Mouse (Mus musculus): Measurements from ENCODE around the gene Tbc1d17. TPM values are rescaled to one million over a fixed set of nuclear protein-coding genes. Genes with fewer than 3 reads are reported as not detected.
A peak's percentile ranks its signal among the peaks of the same experiment; 100 is the strongest.

Tbc1d17 gene
- total RNA-seq, 1 experiment from 2014 or later: 32.4 TPM

- no peak for ATAC-seq (replicated peaks; ENCODE audit: low read depth, poor library complexity, severe bottlenecking)
These were observed 13.4 kb downstream of the Tbc1d17 start for GRCm38 (mm10) chr7:44835373-44836015.

GRCm38 (mm10) chr7:44832763-44833162, 16.1 kb downstream of the Tbc1d17 start:
- no peak for ATAC-seq (replicated peaks; ENCODE audit: low read depth, poor library complexity, severe bottlenecking)

- ATAC-seq (replicated peaks; ENCODE audit: low read depth, poor library complexity, severe bottlenecking): no peak
These were observed 20.2 kb downstream of the Tbc1d17 start for GRCm38 (mm10) chr7:44828706-44829105.

- no peak for ATAC-seq (replicated peaks; ENCODE audit: low read depth, poor library complexity, severe bottlenecking)
These were observed 22.1 kb downstream of the Tbc1d17 start for GRCm38 (mm10) chr7:44826771-44827170.

GRCm38 (mm10) chr7:44824872-44825271, 24.0 kb downstream of the Tbc1d17 start:
- ATAC-seq (replicated peaks; ENCODE audit: low read depth, poor library complexity, severe bottlenecking): peak; percentile 71

GRCm38 (mm10) chr7:44823409-44823808, 25.5 kb downstream of the Tbc1d17 start:
- peak; percentile 31 for ATAC-seq (replicated peaks; ENCODE audit: low read depth, poor library complexity, severe bottlenecking)

GRCm38 (mm10) chr7:44821666-44822448, 27.0 kb downstream of the Tbc1d17 start:
- ATAC-seq (replicated peaks; ENCODE audit: low read depth, poor library complexity, severe bottlenecking): no peak

GRCm38 (mm10) chr7:44820525-44820924, 28.4 kb downstream of the Tbc1d17 start:
- no peak for ATAC-seq (replicated peaks; ENCODE audit: low read depth, poor library complexity, severe bottlenecking)

- ATAC-seq (replicated peaks; ENCODE audit: low read depth, poor library complexity, severe bottlenecking): no peak
These were observed 29.0 kb downstream of the Tbc1d17 start for GRCm38 (mm10) chr7:44819863-44820262.

- no peak for ATAC-seq (replicated peaks; ENCODE audit: low read depth, poor library complexity, severe bottlenecking)
These were observed 29.5 kb downstream of the Tbc1d17 start for GRCm38 (mm10) chr7:44819391-44819790.

GRCm38 (mm10) chr7:44818751-44819235, 30.1 kb downstream of the Tbc1d17 start:
- no peak for ATAC-seq (replicated peaks; ENCODE audit: low read depth, poor library complexity, severe bottlenecking)

- ATAC-seq (replicated peaks; ENCODE audit: low read depth, poor library complexity, severe bottlenecking): no peak
These were observed 30.7 kb downstream of the Tbc1d17 start for GRCm38 (mm10) chr7:44818164-44818563.

GRCm38 (mm10) chr7:44817441-44817840, 31.4 kb downstream of the Tbc1d17 start:
- ATAC-seq (replicated peaks; ENCODE audit: low read depth, poor library complexity, severe bottlenecking): no peak

GRCm38 (mm10) chr7:44816470-44817021, 32.3 kb downstream of the Tbc1d17 start, which contains the start of gene Atf5:
Atf5 (minus strand) TSS chr7:44816658.
- no peak for ATAC-seq (replicated peaks; ENCODE audit: low read depth, poor library complexity, severe bottlenecking)

GRCm38 (mm10) chr7:44815721-44816469, 33.0 kb downstream of the Tbc1d17 start, which contains the start of the genes Nup62 and Il4i1:
Nup62 (plus strand) TSS chr7:44816088.
Il4i1 (plus strand) TSS chr7:44816387.
- ATAC-seq (replicated peaks; ENCODE audit: low read depth, poor library complexity, severe bottlenecking): peak; percentile 85

GRCm38 (mm10) chr7:44814952-44815553, 33.8 kb downstream of the Tbc1d17 start:
- no peak for ATAC-seq (replicated peaks; ENCODE audit: low read depth, poor library complexity, severe bottlenecking)

GRCm38 (mm10) chr7:44814423-44814822, 34.5 kb downstream of the Tbc1d17 start:
- ATAC-seq (replicated peaks; ENCODE audit: low read depth, poor library complexity, severe bottlenecking): no peak

GRCm38 (mm10) chr7:44813985-44814384, 34.9 kb downstream of the Tbc1d17 start:
- ATAC-seq (replicated peaks; ENCODE audit: low read depth, poor library complexity, severe bottlenecking): no peak

GRCm38 (mm10) chr7:44812651-44813325, 36.1 kb downstream of the Tbc1d17 start:
- ATAC-seq (replicated peaks; ENCODE audit: low read depth, poor library complexity, severe bottlenecking): no peak
